In the genomic region with DNA sequence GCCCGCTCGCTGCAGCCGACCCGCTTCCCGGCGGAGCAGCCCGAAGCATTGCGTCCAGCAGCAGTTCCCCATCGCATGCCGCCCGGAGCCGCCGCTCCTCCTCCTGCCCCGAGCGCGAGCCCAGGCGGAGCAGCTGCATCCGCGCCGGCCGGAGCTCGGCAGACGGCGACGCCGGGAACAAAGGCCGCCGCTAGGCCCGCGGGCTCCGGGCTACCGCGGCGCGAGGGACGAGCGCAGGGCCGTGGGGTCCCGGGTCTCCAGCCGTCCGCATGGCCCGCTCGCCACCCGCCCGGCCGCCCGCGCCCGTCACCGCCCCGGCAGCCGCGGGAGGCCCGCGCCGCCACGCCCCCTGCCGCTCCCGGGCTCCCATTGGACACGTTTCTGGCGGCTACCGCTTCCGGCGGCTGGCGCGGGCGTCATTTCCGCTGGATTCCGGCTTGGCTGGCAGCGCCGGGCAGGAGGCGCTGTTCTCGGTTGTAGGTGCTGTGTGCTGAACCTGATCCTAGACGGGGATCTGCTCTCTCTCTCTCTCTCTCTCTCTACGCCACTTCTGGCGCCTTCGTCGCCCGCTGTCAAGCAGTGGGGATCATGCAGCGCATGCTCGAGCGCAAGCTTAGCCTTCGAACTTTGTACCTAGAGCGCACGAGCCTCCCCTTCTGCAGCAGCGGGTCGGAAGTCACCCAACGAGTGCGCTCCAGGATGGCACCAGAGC, we compare ENCODE assay signal across 8 mouse cellular contexts. TPM values are rescaled to one million over a fixed set of nuclear protein-coding genes. Genes with fewer than 3 reads are reported as not detected.
DNase-seq lines count a peak whose midpoint lies in the region; ATAC-seq and TF ChIP-seq lines count a peak whose summit lies in the region.

TSS of gene Ap1ar (minus strand) at position 370 of the 712 bp plus-strand sequence.

- no peaks in the 10 kb centered on the region for H3K36me3 ChIP-seq in C2C12 (ENCODE audit: control insufficient read depth, insufficient read depth)
- peaks cover 32% of the 10 kb centered on the region for H3K36me3 ChIP-seq in erythroblast, embryonic 14.5 days (ENCODE audit: control insufficient read depth)
- H3K36me3 ChIP-seq in heart, embryonic 12.5 days = no peaks in the 10 kb centered on the region
- no peaks in the 10 kb centered on the region for H3K36me3 ChIP-seq in kidney, postnatal 0 days (ENCODE audit: insufficient read depth, low read length)
- H3K36me3 ChIP-seq in liver, embryonic 11.5 days (ENCODE audit: control insufficient read depth, insufficient read depth, low read length) = no peaks in the 10 kb centered on the region
- no peaks in the 10 kb centered on the region for H3K36me3 ChIP-seq in stomach, embryonic 14.5 days (ENCODE audit: control insufficient read depth, insufficient read depth, low read length)

- no peaks in the 10 kb centered on the region for H3K27me3 ChIP-seq in C2C12 (ENCODE audit: control insufficient read depth, insufficient read depth, insufficient read length)
- no peaks in the 10 kb centered on the region for H3K27me3 ChIP-seq in erythroblast, embryonic 14.5 days (ENCODE audit: control insufficient read depth)
- H3K27me3 ChIP-seq in heart, embryonic 12.5 days (replicated peaks) = peaks cover 10% of the 10 kb centered on the region
- no peaks in the 10 kb centered on the region for H3K27me3 ChIP-seq in kidney, postnatal 0 days (ENCODE audit: insufficient read depth, low read length)
- no peaks in the 10 kb centered on the region for H3K27me3 ChIP-seq in liver, embryonic 11.5 days (replicated peaks; ENCODE audit: control insufficient read depth, insufficient read depth, low read length)
- no peaks in the 10 kb centered on the region for H3K27me3 ChIP-seq in stomach, embryonic 14.5 days (ENCODE audit: control insufficient read depth, insufficient read depth, low read length)

- peaks cover 41% of the 10 kb centered on the region for H3K79me3 ChIP-seq in C2C12 (ENCODE audit: low read depth)

- peak; percentile 34 for TF ChIP-seq CTCF in C2C12 (IDR thresholded peaks at IDR 0.05; ENCODE audit: control insufficient read depth, insufficient read depth, insufficient read length)
- TF ChIP-seq CTCF in brain, embryonic 14.5 days (IDR thresholded peaks at IDR 0.05; ENCODE audit: borderline replicate concordance, extremely low read depth, insufficient read depth, insufficient read length) = peak; percentile 66
- peak; percentile 75 for TF ChIP-seq CTCF in kidney, postnatal 0 days (IDR thresholded peaks at IDR 0.05; ENCODE audit: low read depth)

- peak within 1 kb of the TSS; percentile 95 for H3ac ChIP-seq in C2C12 (ENCODE audit: control insufficient read depth, insufficient read length, low read depth)

- peak within 1 kb of the TSS; percentile 68 for H3K4me3 ChIP-seq in C2C12 (ENCODE audit: insufficient read depth, poor library complexity, severe bottlenecking)
- peak within 1 kb of the TSS; percentile 85 for H3K4me3 ChIP-seq in erythroblast, embryonic 14.5 days (replicated peaks)
- peak within 1 kb of the TSS; percentile 95 for H3K4me3 ChIP-seq in heart, embryonic 12.5 days
- H3K4me3 ChIP-seq in kidney, postnatal 0 days (replicated peaks; ENCODE audit: low read depth, low read length) = peak within 1 kb of the TSS; percentile 77
- H3K4me3 ChIP-seq in liver, embryonic 11.5 days (ENCODE audit: low read depth, low read length) = peak within 1 kb of the TSS; percentile 97
- peak within 1 kb of the TSS; percentile 84 for H3K4me3 ChIP-seq in stomach, embryonic 14.5 days (ENCODE audit: low read depth, low read length)

- H3K9ac ChIP-seq in heart, embryonic 12.5 days = peak within 1 kb of the TSS; percentile 94
- H3K9ac ChIP-seq in kidney, postnatal 0 days (ENCODE audit: low read depth, low read length) = peak within 1 kb of the TSS; percentile 79
- H3K9ac ChIP-seq in liver, embryonic 11.5 days (ENCODE audit: low read depth, low read length) = peak within 1 kb of the TSS; percentile 80
- peak within 1 kb of the TSS; percentile 87 for H3K9ac ChIP-seq in stomach, embryonic 14.5 days (replicated peaks; ENCODE audit: low read depth, low read length)

- H3K27ac ChIP-seq in heart, embryonic 12.5 days (ENCODE audit: poor library complexity, severe bottlenecking) = peak within 1 kb of the TSS; percentile 92
- H3K27ac ChIP-seq in kidney, postnatal 0 days = peak within 1 kb of the TSS; percentile 89
- peak within 1 kb of the TSS; percentile 95 for H3K27ac ChIP-seq in liver, embryonic 11.5 days (ENCODE audit: low read depth, low read length)
- H3K27ac ChIP-seq in stomach, embryonic 14.5 days (ENCODE audit: low read length) = peak within 1 kb of the TSS; percentile 92

- no peaks in the 10 kb centered on the region for H3K9me3 ChIP-seq in erythroblast, embryonic 14.5 days (ENCODE audit: control insufficient read depth, low read length)
- no peaks in the 10 kb centered on the region for H3K9me3 ChIP-seq in heart, embryonic 12.5 days (replicated peaks)
- no peaks in the 10 kb centered on the region for H3K9me3 ChIP-seq in kidney, postnatal 0 days (replicated peaks; ENCODE audit: low read length)
- H3K9me3 ChIP-seq in liver, embryonic 11.5 days (ENCODE audit: control insufficient read depth, low read length) = no peaks in the 10 kb centered on the region
- H3K9me3 ChIP-seq in stomach, embryonic 14.5 days (ENCODE audit: control insufficient read depth, low read depth, low read length) = no peaks in the 10 kb centered on the region

- peak; percentile 89 for TF ChIP-seq POLR2A in brain, embryonic 14.5 days (IDR thresholded peaks at IDR 0.05; ENCODE audit: borderline replicate concordance, extremely low read depth, insufficient read depth, insufficient read length, poor library complexity, severe bottlenecking)

- peaks cover 49% of the 10 kb centered on the region for H3K4me1 ChIP-seq in erythroblast, embryonic 14.5 days (ENCODE audit: control insufficient read depth)
- H3K4me1 ChIP-seq in heart, embryonic 12.5 days (replicated peaks) = peaks cover 10% of the 10 kb centered on the region; the same call in 1 of the 2 replicates
- H3K4me1 ChIP-seq in kidney, postnatal 0 days (replicated peaks; ENCODE audit: insufficient read depth, low read length) = peaks cover 7% of the 10 kb centered on the region
- H3K4me1 ChIP-seq in liver, embryonic 11.5 days (replicated peaks; ENCODE audit: control insufficient read depth, insufficient read depth, low read length) = peaks cover 14% of the 10 kb centered on the region; the same call in 1 of the 2 replicates
- H3K4me1 ChIP-seq in stomach, embryonic 14.5 days (ENCODE audit: control insufficient read depth, insufficient read depth, low read length) = peaks cover 14% of the 10 kb centered on the region; the same call in 1 of the 2 replicates

- H3K79me2 ChIP-seq in C2C12 (ENCODE audit: control insufficient read depth, insufficient read depth) = peaks cover 47% of the 10 kb centered on the region

- peak; percentile 98 for DNase-seq in brain, embryonic 14.5 days (ENCODE audit: low read depth)
- DNase-seq in kidney, postnatal 0 days (ENCODE audit: low spot score) = peak; percentile 97
- DNase-seq in liver, embryonic 11.5 days (ENCODE audit: low spot score) = peak; percentile 99
- peak; percentile 97 for DNase-seq in naive thymus-derived CD4-positive, alpha-beta T cell, adult 2 months (ENCODE audit: low read depth)

- under 1% methylated on average over 82 of the region's 89 CpGs for WGBS in heart, embryonic 12.5 days
- WGBS in kidney, postnatal 0 days = under 1% methylated on average over 86 of the region's 89 CpGs
- under 1% methylated on average over 67 of the region's 89 CpGs for WGBS in liver, embryonic 11.5 days
- WGBS in stomach, embryonic 14.5 days = 0% methylated on average over 69 of the region's 89 CpGs

- H3K4me2 ChIP-seq in heart, embryonic 12.5 days = peak within 1 kb of the TSS; percentile 97
- H3K4me2 ChIP-seq in kidney, postnatal 0 days (ENCODE audit: low read length) = peak within 1 kb of the TSS; percentile 90
- H3K4me2 ChIP-seq in liver, embryonic 11.5 days = peak within 1 kb of the TSS; percentile 95
- peak within 1 kb of the TSS; percentile 78 for H3K4me2 ChIP-seq in stomach, embryonic 14.5 days (replicated peaks; ENCODE audit: low read depth, low read length)

- peak; percentile 96 for ATAC-seq in heart, embryonic 12.5 days (ENCODE audit: insufficient number of reproducible peaks, low FRiP score)
- peak; percentile 95 for ATAC-seq in kidney, postnatal 0 days (replicated peaks; ENCODE audit: low FRiP score, low read depth)
- ATAC-seq in liver, embryonic 11.5 days (replicated peaks; ENCODE audit: low FRiP score) = peak; percentile 96
- peak; percentile 97 for ATAC-seq in stomach, embryonic 14.5 days (ENCODE audit: insufficient number of reproducible peaks, insufficient read depth, low FRiP score, low read depth)

TF ChIP-seq in C2C12, 6 proteins besides CTCF, POLR2A, EP300 and RAD21:
- TF ChIP-seq MAX (IDR thresholded peaks at IDR 0.05) (peak; percentile 55), FOSL1 (IDR thresholded peaks at IDR 0.05; ENCODE audit: insufficient read depth, low read length, poor library complexity, severe bottlenecking) (no peak)

RNA-seq across cellular contexts. Expression of gene Ap1ar, which starts in this region (rescaled TPM):
- polyA plus RNA-seq in C2C12 (2012; fragmentation: generic; extraction: Trizol) = 13.0 TPM
- polyA plus RNA-seq in brain, embryonic 14.5 days (2012; rRNA removed) = 43.9 and 69.3 TPM in 2 replicates
- polyA plus RNA-seq in erythroblast, embryonic 14.5 days (2012) = 1.6 and 3.8 TPM in 2 replicates
- polyA plus RNA-seq in heart, embryonic 12.5 days (2016; fragmentation: Nextera tagmentation; extraction: Ambion mirVana) = 37.0 and 44.8 TPM in 2 replicates
- 39.6 and 40.2 TPM in 2 replicates for polyA plus RNA-seq in kidney, postnatal 0 days (2015; fragmentation: Nextera tagmentation; extraction: Ambion mirVana)
- polyA plus RNA-seq in liver, embryonic 11.5 days (2014; fragmentation: Nextera tagmentation; extraction: Ambion mirVana) = 55.7 and 55.8 TPM in 2 replicates
- 56.8 and 62.3 TPM in 2 replicates for polyA plus RNA-seq in stomach, embryonic 14.5 days (2014; fragmentation: Nextera tagmentation; extraction: Ambion mirVana)

Comparison
In these comparisons a context has a peak if more than half of its experiments do, and no peak if none do; other contexts are left out.
1. Peak in every context shown above with its lines: DNase-seq, ATAC-seq, H3K4me3 ChIP-seq and H3K27ac ChIP-seq.